Mouse (Mus musculus): ENCODE results near the gene Neurog3. TPM values are rescaled to one million over a fixed set of nuclear protein-coding genes. Genes with fewer than 3 reads are reported as not detected.

Gene Neurog3
- polyA plus RNA-seq, 1 experiment from 2014 or later, result 7.5 TPM

DNA sequence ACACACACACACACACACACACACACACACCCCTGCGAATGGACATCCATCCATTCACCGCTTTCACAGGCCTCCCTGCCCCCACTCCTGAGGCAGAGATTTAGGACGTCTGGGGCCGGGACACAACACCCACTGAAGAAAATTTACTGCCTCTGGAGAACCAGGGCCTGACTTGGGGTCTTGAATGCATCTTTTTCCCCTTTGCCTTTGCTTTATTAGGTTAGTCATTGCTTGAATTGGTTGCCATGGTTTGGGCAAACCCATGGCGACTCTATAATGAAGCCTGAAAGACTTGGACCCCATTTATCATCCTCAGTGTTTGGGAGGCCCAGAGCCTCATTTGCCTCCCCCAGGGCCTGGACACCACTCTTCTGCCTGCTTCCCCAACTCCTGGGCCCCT is 13.1 kb downstream of the Neurog3 start:
- H3K4me1 ChIP-seq, result peaks cover 22% of the 10 kb centered on the region; the same call in 1 of the 2 replicates
- H3K4me2 ChIP-seq (replicated peaks), result no peak overlapping the region
- H3K9me3 ChIP-seq, result no peaks in the 10 kb centered on the region
- H3K36me3 ChIP-seq, result no peaks in the 10 kb centered on the region
- WGBS, result 22% methylated on average over 5 of the region's 5 CpGs
- H3K27me3 ChIP-seq (replicated peaks), result peaks cover 78% of the 10 kb centered on the region
- no peak overlapping the region for H3K27ac ChIP-seq
- no peak overlapping the region for H3K9ac ChIP-seq
- no peak overlapping the region for H3K4me3 ChIP-seq
- ATAC-seq (ENCODE audit: low FRiP score, low read depth), result peak; percentile 92

DNA sequence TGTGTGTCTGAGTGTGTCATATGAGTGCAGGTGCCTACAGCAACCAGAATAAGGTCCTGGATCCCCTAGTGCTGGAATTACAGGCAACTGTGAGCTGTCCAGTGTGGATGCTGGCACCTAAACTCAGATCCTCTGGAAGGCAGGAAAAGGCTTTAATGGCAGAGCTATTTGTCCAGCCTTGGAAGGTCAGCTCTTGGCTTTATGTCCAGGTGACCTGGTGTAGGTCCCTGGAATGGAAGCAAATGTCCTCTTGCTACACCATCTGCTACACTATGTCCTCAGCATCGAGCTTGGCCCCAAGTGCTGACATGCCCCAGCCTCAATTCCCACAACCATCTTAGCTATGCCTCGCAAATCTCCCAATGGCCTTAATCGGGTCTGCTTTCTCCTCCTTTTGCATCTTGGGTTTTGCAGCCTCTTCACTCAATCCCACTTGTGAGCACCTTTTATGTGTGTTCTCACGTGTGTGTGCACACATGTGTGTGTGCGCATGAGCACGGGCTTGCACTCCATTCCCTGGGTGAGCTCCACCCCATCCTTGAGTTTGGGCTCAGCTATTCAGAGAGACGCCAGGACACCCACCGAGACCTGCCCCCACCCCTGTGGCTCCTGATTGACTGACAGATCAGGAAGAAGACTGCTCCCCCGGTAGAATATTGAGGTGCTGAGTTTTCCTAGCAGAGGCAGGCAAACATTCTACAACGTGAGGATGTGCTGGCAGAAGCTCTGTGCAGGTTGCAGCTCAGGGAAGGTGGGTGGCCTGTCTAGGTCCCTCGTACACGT is 14.8 kb downstream of the Neurog3 start:
- H3K9me3 ChIP-seq, result no peaks in the 10 kb centered on the region
- ATAC-seq (ENCODE audit: low FRiP score, low read depth), result no peak
- H3K4me1 ChIP-seq, result peaks cover 22% of the 10 kb centered on the region; the same call in 1 of the 2 replicates
- H3K4me2 ChIP-seq (replicated peaks), result no peak overlapping the region
- no peak overlapping the region for H3K9ac ChIP-seq
- H3K36me3 ChIP-seq, result no peaks in the 10 kb centered on the region
- no peak overlapping the region for H3K27ac ChIP-seq
- peaks cover 81% of the 10 kb centered on the region for H3K27me3 ChIP-seq (replicated peaks)
- WGBS, result 44% methylated on average over 12 of the region's 12 CpGs
- H3K4me3 ChIP-seq, result no peak overlapping the region

DNA sequence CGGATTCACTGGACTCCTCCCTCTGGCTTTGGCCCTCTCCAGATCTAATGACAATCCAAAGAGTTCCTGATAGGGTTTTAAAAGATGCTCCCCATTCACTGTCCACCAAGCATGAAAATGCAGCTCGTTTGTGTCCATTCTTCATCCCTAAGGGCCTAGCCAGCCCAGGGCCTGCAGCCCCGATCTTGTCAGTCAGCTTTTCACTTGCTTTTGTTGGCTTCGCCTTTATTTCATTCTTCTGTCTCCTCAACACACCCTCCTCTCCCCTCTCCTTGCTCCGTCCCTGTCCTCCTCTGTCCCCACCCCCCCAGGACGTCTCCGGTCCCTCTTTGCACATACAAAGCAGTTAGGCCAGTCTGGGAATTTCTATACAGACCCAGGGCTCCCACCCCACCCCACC is 17.0 kb downstream of the Neurog3 start:
- no peak for ATAC-seq (ENCODE audit: low FRiP score, low read depth)
- H3K4me2 ChIP-seq (replicated peaks), result no peak overlapping the region
- no peak overlapping the region for H3K4me3 ChIP-seq
- no peak overlapping the region for H3K27ac ChIP-seq
- H3K9ac ChIP-seq, result no peak overlapping the region
- H3K27me3 ChIP-seq (replicated peaks), result peaks cover 67% of the 10 kb centered on the region
- H3K4me1 ChIP-seq, result peaks cover 22% of the 10 kb centered on the region; the same call in 1 of the 2 replicates
- H3K36me3 ChIP-seq, result no peaks in the 10 kb centered on the region
- 14% methylated on average over 7 of the region's 7 CpGs for WGBS
- peaks cover 5% of the 10 kb centered on the region; the same call in 1 of the 2 replicates for H3K9me3 ChIP-seq

DNA sequence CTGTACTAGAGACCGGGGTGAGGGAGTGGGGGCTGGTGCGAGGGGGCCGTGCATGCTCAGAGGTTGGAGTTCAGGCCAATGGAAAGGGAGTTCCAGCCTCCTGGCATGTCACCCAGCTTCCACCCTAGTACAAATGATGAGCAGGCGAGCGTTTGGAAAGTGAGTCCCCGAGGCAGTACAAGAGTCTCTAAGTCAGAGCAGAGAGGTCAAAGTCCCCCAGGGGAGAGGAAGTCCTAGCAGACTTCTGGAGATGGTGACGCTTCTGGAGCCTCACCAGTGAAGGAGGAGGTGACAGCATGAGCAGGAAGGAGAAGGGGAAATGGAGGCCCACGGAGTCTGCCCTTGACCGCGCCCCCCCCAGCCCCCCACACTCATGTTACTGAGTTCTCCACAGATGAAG is 29.5 kb downstream of the Neurog3 start:
- H3K4me2 ChIP-seq (replicated peaks), result no peak overlapping the region
- no peak overlapping the region for H3K9ac ChIP-seq
- H3K27ac ChIP-seq, result no peak overlapping the region
- peaks cover 41% of the 10 kb centered on the region for H3K27me3 ChIP-seq (replicated peaks)
- H3K36me3 ChIP-seq, result no peaks in the 10 kb centered on the region
- H3K4me3 ChIP-seq, result no peak overlapping the region
- peaks cover 4% of the 10 kb centered on the region; the same call in 1 of the 2 replicates for H3K4me1 ChIP-seq
- WGBS, result 54% methylated on average over 10 of the region's 10 CpGs
- peaks cover 8% of the 10 kb centered on the region for H3K9me3 ChIP-seq
- ATAC-seq (ENCODE audit: low FRiP score, low read depth), result no peak

DNA sequence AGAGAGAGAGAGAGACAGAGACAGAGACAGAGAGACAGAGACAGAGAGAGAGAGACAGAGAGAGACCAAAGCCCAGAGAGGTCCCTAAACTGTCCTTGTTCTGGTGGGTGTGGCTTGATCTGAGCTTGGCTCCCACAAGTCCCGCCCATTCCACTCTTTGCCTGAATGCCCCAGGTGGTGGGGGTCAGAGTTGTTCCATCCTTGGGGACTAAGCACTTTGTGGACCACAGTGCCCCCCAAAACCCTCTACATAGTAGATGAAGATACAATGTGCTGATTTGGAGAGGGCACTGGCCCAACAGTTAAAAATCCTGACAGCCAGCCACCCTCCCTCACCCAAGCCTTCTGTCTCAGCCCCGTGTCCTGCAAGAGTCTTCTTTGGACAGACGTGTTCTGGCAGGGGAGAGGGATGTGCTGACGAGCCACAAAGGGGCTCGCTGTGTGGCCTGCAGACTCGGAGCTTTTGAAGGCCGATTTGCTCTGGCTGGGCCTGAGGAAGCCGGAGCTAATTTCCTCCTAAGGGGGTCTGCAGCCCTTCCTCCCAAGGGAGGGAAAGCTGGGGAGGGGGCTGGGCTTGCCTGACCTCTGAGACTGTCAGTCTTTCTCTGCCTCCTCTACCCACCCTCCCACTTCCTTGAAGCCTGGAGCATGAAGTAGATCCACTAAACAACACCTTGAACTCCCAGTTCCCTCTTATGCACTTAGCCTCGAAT is 40.1 kb downstream of the Neurog3 start:
- H3K9me3 ChIP-seq, result no peaks in the 10 kb centered on the region
- no peak overlapping the region for H3K4me3 ChIP-seq
- WGBS, result under 1% methylated on average over 9 of the region's 9 CpGs
- H3K4me1 ChIP-seq, result peaks cover 27% of the 10 kb centered on the region
- no peak overlapping the region for H3K9ac ChIP-seq
- ATAC-seq (ENCODE audit: low FRiP score, low read depth), result peak; percentile 64; the same call in 1 of the 2 replicates
- H3K27ac ChIP-seq, result no peak overlapping the region
- H3K4me2 ChIP-seq (replicated peaks), result 0 out of 2 replicates have a peak overlapping the region, but pooled peaks have one; percentile 10
- H3K36me3 ChIP-seq, result no peaks in the 10 kb centered on the region
- peaks cover 70% of the 10 kb centered on the region for H3K27me3 ChIP-seq (replicated peaks)

DNA sequence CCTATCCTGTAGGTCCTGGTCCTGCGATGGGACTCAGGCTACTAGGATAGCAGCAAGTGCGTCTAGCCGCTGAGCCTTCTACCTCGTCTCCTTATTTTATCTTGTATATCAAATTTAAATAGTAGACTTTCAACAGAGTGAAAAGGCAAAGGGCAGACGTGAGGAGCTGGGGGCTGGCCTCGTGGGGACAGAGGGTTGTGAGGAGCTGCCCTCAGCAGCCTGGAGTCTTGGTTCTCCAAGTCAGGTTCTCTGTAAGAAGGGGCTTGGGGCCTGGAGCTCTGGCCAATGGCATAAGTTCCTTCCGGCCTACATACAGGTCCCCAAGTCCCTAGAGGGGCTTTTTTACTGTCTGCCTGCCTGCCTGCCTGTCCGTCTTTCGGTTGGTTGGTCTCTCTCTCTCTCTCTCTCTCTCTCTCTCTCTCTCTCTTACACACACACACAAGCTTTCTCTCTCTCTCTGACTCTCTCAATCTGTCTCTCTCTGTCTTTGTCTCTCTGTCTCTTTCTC is 41.1 kb downstream of the Neurog3 start:
- Histone ChIP-seq H3K27me3 (replicated peaks) (peaks cover 65% of the 10 kb centered on the region), H3K4me2 (replicated peaks) (0 out of 2 replicates have a peak overlapping the region, but pooled peaks have one; percentile 8), H3K9ac (no peak overlapping the region), H3K36me3 (no peaks in the 10 kb centered on the region), H3K4me3 (no peak overlapping the region), H3K9me3 (no peaks in the 10 kb centered on the region), H3K4me1 (peaks cover 27% of the 10 kb centered on the region), H3K27ac (no peak overlapping the region)
- WGBS, result 23% methylated on average over 9 of the region's 9 CpGs
- peak; percentile 43; the same call in 1 of the 2 replicates for ATAC-seq (ENCODE audit: low FRiP score, low read depth)

DNA sequence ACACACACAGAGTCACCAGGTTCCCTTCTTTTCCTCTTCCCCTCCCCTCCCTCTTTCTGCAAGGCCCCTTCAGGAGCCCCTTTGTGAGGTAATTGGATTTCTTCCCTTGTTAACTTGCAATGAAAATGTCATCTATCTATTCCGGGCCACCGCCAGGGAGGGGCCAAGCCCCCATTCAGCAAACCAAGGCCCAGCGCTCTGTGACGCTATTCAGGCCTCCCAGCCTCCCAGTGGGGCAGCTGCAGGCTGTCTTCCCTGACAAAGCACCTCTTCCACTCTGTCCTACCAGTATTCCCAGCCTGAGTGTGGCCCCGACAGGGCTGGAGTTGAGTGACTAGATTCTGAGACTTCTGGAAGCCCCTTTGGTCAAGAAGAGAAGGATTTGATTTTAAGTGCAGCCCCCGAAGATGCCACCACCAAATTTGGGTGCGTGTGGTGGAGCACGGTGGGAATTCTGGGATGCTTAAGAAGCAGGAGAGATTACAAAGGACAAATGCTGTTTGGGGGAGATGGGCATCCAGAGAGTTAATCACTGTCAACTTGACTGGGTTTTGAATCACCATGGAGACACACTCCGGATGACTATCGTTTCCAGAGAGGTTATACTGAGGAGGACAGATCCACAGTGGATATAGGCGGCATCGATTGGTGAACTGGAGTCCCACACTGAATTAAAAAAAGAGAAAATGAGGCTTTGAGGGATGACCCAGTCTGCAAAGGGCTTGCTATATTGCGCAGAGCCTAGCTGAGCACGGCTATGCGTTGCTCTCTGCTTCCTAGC is 41.8 kb downstream of the Neurog3 start:
- peaks cover 27% of the 10 kb centered on the region for H3K4me1 ChIP-seq
- peak overlapping the region; percentile 24 for H3K4me2 ChIP-seq (replicated peaks)

DNA sequence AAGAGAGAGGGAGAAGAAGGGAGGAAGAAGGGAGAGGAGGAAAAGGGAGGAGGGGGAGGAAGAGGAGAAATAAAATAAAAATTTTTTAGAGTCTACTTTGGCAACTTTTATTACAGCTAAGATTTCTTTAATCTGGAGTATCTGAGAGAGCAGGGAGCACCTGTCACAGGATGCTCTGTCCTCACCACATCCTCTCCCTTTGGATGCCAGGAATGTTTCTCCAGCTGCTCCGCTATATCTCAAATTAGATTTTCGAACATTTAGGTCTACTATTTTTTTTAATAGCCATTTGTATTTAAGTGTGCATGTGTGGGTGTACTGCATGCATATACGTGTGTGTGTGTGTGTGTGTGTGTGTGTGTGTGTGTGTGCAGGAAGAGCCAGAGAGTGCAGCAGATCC is 47.1 kb downstream of the Neurog3 start:
- Histone ChIP-seq H3K4me2 (replicated peaks) (no peak overlapping the region), H3K27ac (no peak overlapping the region), H3K9me3 (no peaks in the 10 kb centered on the region), H3K4me1 (peaks cover 3% of the 10 kb centered on the region; the same call in 1 of the 2 replicates), H3K4me3 (no peak overlapping the region), H3K9ac (no peak overlapping the region), H3K36me3 (no peaks in the 10 kb centered on the region), H3K27me3 (replicated peaks) (peaks cover 61% of the 10 kb centered on the region)
- no peak for ATAC-seq (ENCODE audit: low FRiP score, low read depth)
- WGBS, result 90% methylated on average over 3 of the region's 3 CpGs

More for the DNA sequence above, 41.8 kb downstream of the Neurog3 start:
- Histone ChIP-seq H3K27me3 (replicated peaks) (peaks cover 67% of the 10 kb centered on the region), H3K9me3 (no peaks in the 10 kb centered on the region), H3K9ac (no peak overlapping the region), H3K36me3 (no peaks in the 10 kb centered on the region), H3K4me3 (no peak overlapping the region), H3K27ac (no peak overlapping the region)
- ATAC-seq (ENCODE audit: low FRiP score, low read depth), result peak; percentile 90
- WGBS, result 28% methylated on average over 15 of the region's 15 CpGs

DNA sequence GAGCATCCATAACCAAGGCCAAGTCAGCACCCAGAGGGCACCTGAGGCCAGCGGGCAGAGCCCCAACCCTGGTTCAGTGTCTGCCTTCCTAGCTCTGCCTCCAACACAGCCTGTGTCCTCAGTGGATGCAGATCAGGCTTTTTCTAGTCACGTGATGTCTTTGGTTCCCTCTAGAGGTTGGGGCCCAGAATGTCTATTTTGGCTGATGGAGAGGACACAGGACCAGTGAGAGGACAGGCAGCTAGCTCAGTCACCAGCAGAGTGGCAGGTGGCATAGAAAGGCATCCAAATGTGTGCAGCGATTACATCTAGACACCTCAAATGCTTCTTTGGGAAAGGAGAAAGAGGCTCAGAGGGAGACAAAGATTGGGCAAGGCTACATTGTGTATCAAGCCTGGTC is 48.8 kb downstream of the Neurog3 start:
- Histone ChIP-seq H3K9me3 (no peaks in the 10 kb centered on the region), H3K9ac (no peak overlapping the region), H3K4me2 (replicated peaks) (no peak overlapping the region), H3K4me1 (no peaks in the 10 kb centered on the region), H3K4me3 (no peak overlapping the region), H3K27ac (no peak overlapping the region), H3K36me3 (no peaks in the 10 kb centered on the region), H3K27me3 (replicated peaks) (peaks cover 49% of the 10 kb centered on the region)
- WGBS, result 50% methylated on average over 3 of the region's 3 CpGs
- ATAC-seq (ENCODE audit: low FRiP score, low read depth), result no peak

DNA sequence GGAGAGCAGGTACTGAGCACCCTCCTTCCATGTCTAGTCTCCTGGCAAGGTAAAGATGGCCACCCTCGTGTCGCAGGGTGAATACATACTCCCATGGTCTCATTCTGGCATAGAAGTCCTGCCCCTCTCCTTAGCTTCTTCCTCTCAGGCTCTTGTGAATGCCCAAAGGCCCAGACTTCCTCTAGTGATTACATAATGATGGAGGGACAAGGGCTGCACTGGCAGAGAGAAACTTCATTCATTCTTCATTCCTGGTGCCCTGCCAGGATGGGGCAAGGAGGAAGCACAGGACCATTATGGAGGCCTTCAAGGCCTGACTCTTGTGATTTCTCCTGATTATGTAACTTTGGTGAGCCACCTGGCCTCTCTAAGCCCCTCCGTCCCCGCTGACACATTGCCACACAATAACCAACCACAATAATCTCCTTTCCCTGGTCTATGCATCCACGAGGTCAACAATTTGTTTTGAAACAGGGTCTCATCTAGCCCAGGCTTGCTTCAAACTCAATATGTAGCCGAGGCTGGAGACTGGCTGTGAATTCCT is 49.7 kb downstream of the Neurog3 start:
- 0 out of 2 replicates have a peak, but pooled peaks have one; percentile 33 for ATAC-seq (ENCODE audit: low FRiP score, low read depth)
- no peak overlapping the region for H3K4me3 ChIP-seq
- no peak overlapping the region for H3K4me2 ChIP-seq (replicated peaks)
- H3K9ac ChIP-seq, result no peak overlapping the region
- H3K27me3 ChIP-seq (replicated peaks), result peaks cover 40% of the 10 kb centered on the region
- no peaks in the 10 kb centered on the region for H3K9me3 ChIP-seq
- no peak overlapping the region for H3K27ac ChIP-seq
- H3K4me1 ChIP-seq, result no peaks in the 10 kb centered on the region
- H3K36me3 ChIP-seq, result no peaks in the 10 kb centered on the region
- WGBS, result 76% methylated on average over 6 of the region's 6 CpGs

DNA sequence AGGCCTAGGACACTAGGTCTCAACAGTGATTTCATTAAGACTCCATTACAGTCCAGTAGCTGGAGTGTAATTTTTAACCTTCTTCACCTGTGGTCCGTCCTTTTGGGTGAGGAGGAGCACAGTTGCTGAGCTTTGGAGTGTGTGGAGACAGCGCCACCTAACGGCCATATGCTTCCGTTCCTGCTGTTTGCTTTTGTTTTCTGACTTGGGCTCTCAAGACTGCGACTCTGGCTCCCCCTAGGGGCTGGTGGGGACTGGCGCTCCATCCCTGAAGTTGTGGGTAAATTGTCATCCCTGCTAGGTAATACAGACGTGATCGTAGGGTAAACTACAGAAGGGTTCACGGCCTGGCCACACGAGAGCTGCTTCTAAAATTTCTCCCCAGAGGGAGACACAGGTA is 50.2 kb downstream of the Neurog3 start:
- H3K36me3 ChIP-seq, result no peaks in the 10 kb centered on the region
- H3K9ac ChIP-seq, result no peak overlapping the region
- peak; percentile 51; the same call in 1 of the 2 replicates for ATAC-seq (ENCODE audit: low FRiP score, low read depth)
- H3K27ac ChIP-seq, result no peak overlapping the region
- 1% methylated on average over 10 of the region's 10 CpGs for WGBS
- no peak overlapping the region for H3K4me3 ChIP-seq
- H3K27me3 ChIP-seq (replicated peaks), result peaks cover 35% of the 10 kb centered on the region
- H3K4me1 ChIP-seq, result no peaks in the 10 kb centered on the region
- H3K9me3 ChIP-seq, result no peaks in the 10 kb centered on the region
- no peak overlapping the region for H3K4me2 ChIP-seq (replicated peaks)
